Mouse (Mus musculus): ENCODE data around the gene Fam160b1.
A peak's percentile ranks its signal among the peaks of the same experiment; 100 is the strongest.

Gene Fam160b1

GRCm38 (mm10) chr19:57343860-57344259 is 16.6 kb upstream of the Fam160b1 start:
- no peak for DNase-seq (ENCODE audit: low read depth, low spot score)

GRCm38 (mm10) chr19:57344678-57345077 is 15.8 kb upstream of the Fam160b1 start:
- DNase-seq (ENCODE audit: low read depth, low spot score) = no peak

GRCm38 (mm10) chr19:57349096-57349495 is 11.4 kb upstream of the Fam160b1 start:
- DNase-seq (ENCODE audit: low read depth, low spot score) = no peak

DNA sequence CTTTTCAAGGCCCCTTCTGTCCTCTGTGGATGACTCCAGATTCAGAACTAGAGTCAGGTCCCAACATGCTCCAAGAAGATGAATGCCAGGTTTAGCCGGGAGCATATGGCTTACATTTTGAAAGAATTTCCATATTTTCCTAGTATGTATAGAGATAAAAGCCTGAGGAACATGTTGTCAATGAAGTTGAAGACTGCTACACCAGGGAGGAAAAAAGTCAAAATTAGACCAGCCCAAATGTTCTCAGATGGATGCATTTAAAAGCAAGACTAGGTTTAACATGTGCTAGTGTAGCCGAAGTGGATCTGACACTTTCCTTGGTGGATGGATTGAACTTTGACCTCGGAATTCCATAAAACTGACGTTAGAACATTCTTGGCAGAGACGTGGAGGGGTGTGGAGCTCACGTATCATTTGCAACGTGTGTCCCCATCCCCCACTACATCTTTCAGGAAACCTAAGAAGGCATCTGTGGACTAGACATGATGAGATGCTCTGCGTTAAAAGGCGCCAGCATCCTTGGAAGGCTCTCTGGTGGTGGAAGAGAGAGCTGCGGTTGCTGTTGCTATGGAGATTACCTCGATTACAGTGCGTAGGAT is 8.0 kb upstream of the Fam160b1 start:
- peak; percentile 26 for DNase-seq (ENCODE audit: low read depth, low spot score)

- DNase-seq (ENCODE audit: low read depth, low spot score) = peak; percentile 39
Measured at GRCm38 (mm10) chr19:57353228-57353627, 7.3 kb upstream of the Fam160b1 start.

DNA sequence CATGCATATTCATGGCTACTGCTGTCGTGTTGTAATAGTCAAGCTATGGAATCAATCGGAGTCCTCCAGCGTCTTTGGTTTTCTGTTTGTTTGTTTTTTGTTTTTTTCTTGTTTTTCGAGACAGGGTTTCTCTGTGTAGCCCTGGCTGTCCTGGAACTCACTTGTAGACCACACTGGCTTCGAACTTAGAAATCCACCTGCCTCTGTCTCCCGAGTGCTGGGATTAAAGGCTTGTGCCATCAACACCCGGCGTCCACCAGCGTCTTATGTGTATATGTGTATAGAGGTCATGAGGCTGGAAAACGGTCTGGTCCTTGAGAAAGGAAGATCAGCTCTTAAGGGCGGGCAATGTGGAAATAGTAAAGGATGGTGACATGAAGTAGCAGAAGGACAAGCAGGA is 6.4 kb upstream of the Fam160b1 start:
- DNase-seq (ENCODE audit: low read depth, low spot score) = no peak

- no peak for DNase-seq (ENCODE audit: low read depth, low spot score)
Measured at GRCm38 (mm10) chr19:57354715-57355114, 5.8 kb upstream of the Fam160b1 start.

DNA sequence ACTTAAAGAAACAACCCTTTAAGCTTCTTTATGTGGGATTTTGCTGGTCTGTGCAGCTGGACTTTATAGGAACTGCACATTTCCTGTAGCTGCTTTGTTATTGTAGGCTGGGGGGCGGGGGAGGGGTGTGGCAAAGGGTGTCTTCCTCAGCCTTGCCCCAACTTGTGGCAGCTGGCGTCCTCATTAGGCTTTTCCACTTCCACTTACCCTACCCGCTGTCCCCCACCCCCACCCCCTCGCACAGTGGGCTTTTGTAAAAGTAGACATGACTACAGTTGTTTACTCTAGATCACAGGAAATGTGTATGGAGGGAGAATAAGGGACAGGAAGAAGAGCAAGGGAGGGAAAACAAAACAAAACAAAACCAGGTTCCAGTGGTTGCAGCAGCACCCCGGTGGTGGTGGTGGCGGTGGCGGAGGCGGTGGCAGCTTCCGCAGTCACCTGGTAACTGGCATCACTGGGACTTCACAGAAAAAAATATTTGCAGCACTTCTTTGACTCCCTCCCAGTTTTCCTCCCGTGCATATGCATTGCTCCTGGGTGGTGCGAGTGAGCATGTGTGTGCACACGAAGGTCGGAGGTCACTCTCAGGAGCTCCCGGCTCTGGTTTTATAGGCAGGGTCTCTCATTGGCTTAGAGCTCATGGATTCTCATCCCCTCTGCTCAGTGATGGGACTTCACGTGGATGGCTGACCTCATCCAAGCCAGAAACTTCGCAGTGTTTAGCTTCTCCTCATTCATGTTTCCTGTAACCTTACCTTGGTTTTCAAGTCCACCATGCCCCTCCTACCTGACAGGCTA is 4.8 kb upstream of the Fam160b1 start:
- DNase-seq (ENCODE audit: low read depth, low spot score) = peak; percentile 25

GRCm38 (mm10) chr19:57356273-57356672 is 4.2 kb upstream of the Fam160b1 start:
- no peak for DNase-seq (ENCODE audit: low read depth, low spot score)

GRCm38 (mm10) chr19:57357244-57357643 is 3.2 kb upstream of the Fam160b1 start:
- peak; percentile 23 for DNase-seq (ENCODE audit: low read depth, low spot score)

DNA sequence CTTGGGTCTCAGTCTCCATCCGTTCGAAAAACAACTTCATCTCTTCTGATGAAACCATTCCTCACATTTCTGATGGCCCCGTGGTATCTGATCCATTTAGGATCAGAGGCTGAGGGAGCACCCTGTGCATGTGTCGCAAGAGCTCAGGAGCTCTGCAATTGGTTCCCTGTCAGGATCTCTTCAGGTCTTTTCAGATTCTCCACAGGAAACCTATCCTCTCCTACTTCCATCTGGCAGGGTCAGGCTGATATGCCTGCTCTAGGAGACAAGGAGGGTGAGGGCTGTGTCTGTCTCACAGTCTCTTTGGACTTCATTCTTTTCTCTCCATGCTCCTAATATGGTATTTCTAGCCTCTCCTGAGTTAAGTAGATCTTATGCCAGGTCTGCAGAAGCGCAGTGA is 2.7 kb upstream of the Fam160b1 start:
- peak; percentile 34 for DNase-seq (ENCODE audit: low read depth, low spot score)

GRCm38 (mm10) chr19:57358322-57358721 is 2.2 kb upstream of the Fam160b1 start:
- DNase-seq (ENCODE audit: low read depth, low spot score) = peak; percentile 96

GRCm38 (mm10) chr19:57358836-57359598 is 1.5 kb upstream of the Fam160b1 start:
- DNase-seq (ENCODE audit: low read depth, low spot score) = peak; percentile 16

- DNase-seq (ENCODE audit: low read depth, low spot score) = no peak
Measured at GRCm38 (mm10) chr19:57359701-57360326, 666 bp upstream of the Fam160b1 start.

DNA sequence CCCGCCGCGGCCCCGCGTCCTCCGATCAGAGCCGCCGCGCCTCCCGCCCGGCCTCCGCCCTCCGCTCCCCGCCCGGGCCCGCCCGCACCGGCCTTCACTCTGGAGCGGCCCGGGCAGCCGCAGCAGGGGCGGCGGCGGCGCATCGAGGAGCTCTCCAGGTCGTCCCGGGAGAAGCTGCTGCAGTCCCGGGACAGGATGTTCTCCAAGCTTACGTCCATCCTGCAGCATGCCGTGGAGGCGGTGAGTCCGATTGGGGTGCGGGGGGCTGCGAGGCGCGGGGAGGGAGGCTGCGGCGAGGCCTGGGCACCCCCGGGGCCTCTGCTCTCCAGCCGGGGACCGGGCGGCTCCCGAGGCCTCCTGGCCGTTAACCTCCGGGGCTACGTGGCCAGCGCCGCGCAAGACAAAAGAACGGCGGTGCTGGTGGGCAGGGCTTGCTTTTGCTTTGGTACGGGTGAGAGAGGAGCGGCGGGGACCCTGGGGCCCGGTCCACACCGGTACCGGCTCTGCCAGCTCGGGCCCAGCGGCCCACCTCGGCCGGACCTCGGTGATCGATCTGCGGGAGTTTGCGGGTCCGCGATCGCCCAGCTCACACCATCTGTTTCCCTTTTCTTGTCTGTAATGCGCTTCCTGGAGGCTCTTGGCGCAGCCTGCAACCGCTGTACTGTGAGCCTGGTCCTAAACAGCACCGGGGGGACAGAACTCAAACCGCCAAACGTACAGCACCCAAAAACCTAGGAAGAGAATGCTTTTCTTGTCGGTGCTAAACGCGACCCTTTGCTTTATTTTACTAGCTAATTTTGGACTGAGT is 855 bp downstream of the Fam160b1 start:
- DNase-seq (ENCODE audit: low read depth, low spot score) = peak; percentile 41

DNA sequence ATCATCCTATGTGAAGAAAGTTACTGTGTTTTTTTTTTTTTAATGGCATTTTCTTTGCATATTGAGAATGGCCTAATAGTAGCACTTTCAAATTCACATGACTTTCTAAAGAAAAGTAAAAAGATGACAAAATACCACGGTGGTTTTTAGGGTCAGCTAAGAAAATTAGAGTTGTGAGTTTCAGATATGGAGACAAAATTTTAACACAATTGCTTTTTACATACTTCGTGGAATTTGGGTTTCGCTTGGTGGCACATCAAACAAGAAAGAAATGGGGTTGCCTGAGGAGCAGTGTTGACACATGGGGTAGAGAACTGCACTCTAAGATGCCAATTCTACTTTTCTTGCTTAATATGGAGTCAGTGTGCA is 1.4 kb downstream of the Fam160b1 start:
- no peak for DNase-seq (ENCODE audit: low read depth, low spot score)

DNA sequence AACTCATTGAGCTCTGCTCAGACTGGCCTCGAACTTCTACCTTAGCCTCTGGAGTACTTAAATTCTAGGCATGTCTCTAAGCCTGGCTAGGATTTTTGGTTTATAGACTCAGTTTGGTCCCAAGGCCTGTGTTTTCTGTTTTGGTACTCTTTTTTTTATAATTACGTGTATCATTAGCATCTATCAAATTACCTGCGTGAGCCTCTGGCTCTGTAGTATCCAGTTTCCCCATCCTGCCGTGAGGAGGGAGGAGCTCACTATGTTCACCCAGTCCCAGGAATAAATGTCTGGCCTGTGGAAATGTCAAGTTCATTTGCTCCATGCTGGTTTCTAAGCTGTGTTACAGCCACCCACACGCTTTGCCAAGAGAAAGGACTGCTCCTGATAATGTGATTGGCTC is 2.1 kb downstream of the Fam160b1 start:
- no peak for DNase-seq (ENCODE audit: low read depth, low spot score)

GRCm38 (mm10) chr19:57363076-57363475 is 2.6 kb downstream of the Fam160b1 start:
- no peak for DNase-seq (ENCODE audit: low read depth, low spot score)

DNA sequence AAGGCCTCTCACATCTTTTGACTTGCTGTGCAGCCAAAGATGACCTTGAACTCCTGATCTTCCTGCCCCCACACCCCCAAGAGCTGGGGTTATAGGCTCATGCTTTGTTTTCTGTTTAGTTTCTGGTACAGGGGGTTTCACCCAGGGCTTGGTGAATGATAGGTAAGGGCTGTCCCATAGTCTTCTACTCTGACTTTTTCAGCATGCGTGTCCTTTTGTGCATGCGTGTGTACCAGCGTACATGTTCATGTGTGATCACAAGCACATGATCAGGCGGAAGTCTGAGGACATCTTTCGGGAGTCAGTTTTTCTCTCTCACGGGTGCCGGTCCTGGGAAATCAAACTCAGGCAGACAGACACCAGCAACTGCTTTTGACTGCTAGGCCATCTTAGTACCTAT is 3.1 kb downstream of the Fam160b1 start:
- no peak for DNase-seq (ENCODE audit: low read depth, low spot score)

DNA sequence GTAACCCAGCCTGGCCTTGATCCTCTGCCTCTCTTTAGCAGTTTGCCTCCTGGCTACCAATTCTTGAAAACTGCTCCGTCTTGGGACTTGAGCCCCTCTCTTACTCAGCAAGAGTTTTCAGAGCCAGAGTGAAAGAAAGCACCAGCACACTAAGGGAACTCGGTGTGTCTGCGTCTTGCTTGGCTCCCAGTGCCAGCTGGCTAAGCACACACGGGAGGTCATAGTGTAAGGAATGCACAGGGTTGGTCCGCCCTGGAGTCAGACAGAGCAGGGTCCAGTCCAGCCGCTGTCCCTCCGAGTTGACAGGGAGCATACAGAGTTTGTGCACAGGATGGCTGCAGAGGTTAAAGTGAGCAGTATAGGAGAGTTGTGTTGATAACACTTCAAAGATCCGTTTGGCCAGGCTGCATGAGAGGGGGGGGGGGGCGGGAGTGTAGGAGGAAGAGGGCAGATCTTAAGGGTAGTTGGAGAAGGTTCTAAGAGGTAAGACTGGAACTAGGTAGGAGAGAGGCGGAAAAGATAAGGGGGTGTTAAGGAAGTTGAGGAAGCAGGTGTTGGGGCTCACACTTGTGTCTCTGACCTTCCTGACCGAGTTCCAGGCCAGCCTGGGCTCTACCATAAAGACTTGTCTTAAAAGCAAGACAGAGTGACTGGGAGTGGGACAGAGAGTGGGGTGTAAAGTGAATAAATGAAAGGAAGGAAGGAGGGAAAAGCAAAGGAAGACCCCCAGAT is 4.6 kb downstream of the Fam160b1 start:
- DNase-seq (ENCODE audit: low read depth, low spot score) = peak; percentile 19

DNA sequence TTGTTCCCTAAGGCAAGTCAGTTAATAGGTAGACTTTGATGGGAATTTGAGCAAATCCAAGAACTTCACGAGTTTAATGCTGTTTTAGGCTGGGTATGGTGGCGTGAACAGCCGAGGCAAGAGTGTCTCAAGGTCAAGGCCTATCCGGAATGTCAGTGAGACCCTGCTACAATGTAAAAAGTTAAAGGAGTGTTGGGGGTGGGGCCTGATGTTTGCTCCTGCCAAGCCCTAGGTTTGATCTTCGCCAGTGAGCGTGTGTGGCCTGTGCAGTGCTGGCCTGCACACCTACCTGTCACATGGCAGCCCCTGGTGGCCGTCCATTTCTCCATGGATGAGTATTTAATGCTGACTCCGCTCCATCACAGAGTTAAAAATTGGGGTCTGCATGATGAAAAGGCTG is 5.5 kb downstream of the Fam160b1 start:
- DNase-seq (ENCODE audit: low read depth, low spot score) = peak; percentile 89
